Mouse (Mus musculus) midbrain, embryonic 12.5 days (tissue): ENCODE measurements around the gene Usp2. TPM values are rescaled to one million over a fixed set of nuclear protein-coding genes. Genes with fewer than 3 reads are reported as not detected.

ENCODE experiments used
- ATAC-seq: fragments of 200-750 bp; cut with Nextera tagmentation; 2 replicates; pipeline ENCODE4 v1.8.0; 2017; ENCODE audit warnings: low read depth, moderate TSS enrichment, moderate library complexity; ENCODE audit not compliant: low FRiP score
- H3K27ac ChIP-seq: fragments of 300-500 bp; sonication (generic); replicated peaks from 2 replicates; pipeline ENCODE4 v1.5.1; 2016; ENCODE audit warnings: mild to moderate bottlenecking
- H3K27me3 ChIP-seq: fragments of 300-500 bp; sonication (generic); 2 replicates; pipeline ENCODE4 v1.6.1; 2016; ENCODE audit warnings: mild to moderate bottlenecking
- H3K36me3 ChIP-seq: fragments of 300-500 bp; sonication (generic); 2 replicates; pipeline ENCODE4 v1.6.1; 2016
- H3K4me1 ChIP-seq: fragments of 300-500 bp; sonication (generic); 2 replicates; pipeline ENCODE4 v1.6.1; 2016
- H3K4me2 ChIP-seq: fragments of 300-500 bp; sonication (generic); replicated peaks from 2 replicates; pipeline ENCODE4 v1.6.1; 2016; ENCODE audit warnings: mild to moderate bottlenecking, moderate library complexity
- H3K4me3 ChIP-seq: fragments of 300-500 bp; sonication (generic); 2 replicates; pipeline ENCODE4 v1.5.1; 2016; ENCODE audit warnings: mild to moderate bottlenecking
- H3K9ac ChIP-seq: fragments of 300-500 bp; sonication (generic); replicated peaks from 2 replicates; pipeline ENCODE4 v1.6.1; 2016; ENCODE audit warnings: mild to moderate bottlenecking, moderate library complexity
- H3K9me3 ChIP-seq: fragments of 300-500 bp; sonication (generic); 2 replicates; pipeline ENCODE4 v1.6.1; 2016; ENCODE audit warnings: mild to moderate bottlenecking
- WGBS: fragments of 180-500 bp; shearing (Covaris S2); methylation state at CpG from one replicate; pipeline ENCODE4 v1.1.7; 2016; 5-methylcytosine and 5-hydroxymethylcytosine counted together
- polyA plus RNA-seq: library from polyadenylated mRNA; unstranded; fragments of >200 nt; fragmentation: Nextera tagmentation; extraction: Ambion mirVana; gene quantifications from 2 replicates; pipeline ENCODE4 v1.2.1, GENCODE M21; 2016

The Usp2 gene
- 6.4 and 12.5 TPM in 2 replicates for polyA plus RNA-seq

GRCm38 (mm10) chr9:44066785-44067225 lies at the start of gene Usp2:
TSS of gene Usp2 (plus strand) at chr9:44067021.
- under 1% methylated on average over 38 of the region's 38 CpGs for WGBS
- Histone ChIP-seq H3K4me1 (peaks cover 26% of the 10 kb centered on the region), H3K9ac (peak within 1 kb of the TSS; percentile 45; the same call in 1 of the 2 replicates), H3K27me3 (peaks cover 24% of the 10 kb centered on the region), H3K9me3 (no peaks in the 10 kb centered on the region), H3K4me3 (peak within 1 kb of the TSS; percentile 46), H3K4me2 (peak within 1 kb of the TSS; percentile 85), H3K36me3 (no peaks in the 10 kb centered on the region), H3K27ac (no peak within 1 kb of the TSS)
- peak; percentile 96 for ATAC-seq

- Histone ChIP-seq H3K36me3 (no peaks in the 10 kb centered on the region), H3K27ac (no peak overlapping the region), H3K4me3 (no peak overlapping the region), H3K9me3 (no peaks in the 10 kb centered on the region), H3K4me1 (no peaks in the 10 kb centered on the region), H3K9ac (no peak overlapping the region), H3K4me2 (no peak overlapping the region), H3K27me3 (no peaks in the 10 kb centered on the region)
- ATAC-seq, result no peak
- WGBS, result 85% methylated on average over 5 of the region's 5 CpGs
Measured at GRCm38 (mm10) chr9:44017846-44018245, 49.0 kb upstream of the Usp2 start.

- Histone ChIP-seq H3K4me2 (no peak overlapping the region), H3K4me1 (no peaks in the 10 kb centered on the region), H3K27ac (no peak overlapping the region), H3K27me3 (no peaks in the 10 kb centered on the region), H3K36me3 (no peaks in the 10 kb centered on the region), H3K9me3 (no peaks in the 10 kb centered on the region), H3K4me3 (no peak overlapping the region), H3K9ac (no peak overlapping the region)
- WGBS, result 86% methylated on average over 7 of the region's 7 CpGs
- ATAC-seq, result no peak
Measured at GRCm38 (mm10) chr9:44020001-44020400, 46.8 kb upstream of the Usp2 start.

- H3K4me1 ChIP-seq, result no peaks in the 10 kb centered on the region
- H3K36me3 ChIP-seq, result no peaks in the 10 kb centered on the region
- no peak overlapping the region for H3K4me2 ChIP-seq
- H3K4me3 ChIP-seq, result no peak overlapping the region
- no peaks in the 10 kb centered on the region for H3K9me3 ChIP-seq
- no peak for ATAC-seq
- H3K27me3 ChIP-seq, result no peaks in the 10 kb centered on the region
- no peak overlapping the region for H3K27ac ChIP-seq
- H3K9ac ChIP-seq, result no peak overlapping the region
- WGBS, result 69% methylated on average over 8 of the region's 8 CpGs
Measured at GRCm38 (mm10) chr9:44022100-44022847, 44.5 kb upstream of the Usp2 start.

- Histone ChIP-seq H3K4me1 (no peaks in the 10 kb centered on the region), H3K27me3 (no peaks in the 10 kb centered on the region), H3K27ac (no peak overlapping the region), H3K9ac (no peak overlapping the region), H3K4me2 (no peak overlapping the region), H3K9me3 (no peaks in the 10 kb centered on the region), H3K36me3 (no peaks in the 10 kb centered on the region), H3K4me3 (no peak overlapping the region)
- WGBS, result 80% methylated on average over 3 of the region's 3 CpGs
- ATAC-seq, result no peak
Measured at GRCm38 (mm10) chr9:44024096-44024495, 42.7 kb upstream of the Usp2 start.

- 68% methylated on average over 5 of the region's 5 CpGs for WGBS
- H3K4me1 ChIP-seq, result no peaks in the 10 kb centered on the region
- no peak overlapping the region for H3K9ac ChIP-seq
- no peaks in the 10 kb centered on the region for H3K36me3 ChIP-seq
- no peaks in the 10 kb centered on the region for H3K9me3 ChIP-seq
- H3K27me3 ChIP-seq, result no peaks in the 10 kb centered on the region
- ATAC-seq, result no peak
- no peak overlapping the region for H3K4me2 ChIP-seq
- H3K27ac ChIP-seq, result no peak overlapping the region
- H3K4me3 ChIP-seq, result no peak overlapping the region
Measured at GRCm38 (mm10) chr9:44029580-44030236, 37.1 kb upstream of the Usp2 start.

- ATAC-seq, result no peak
- Histone ChIP-seq H3K4me1 (no peaks in the 10 kb centered on the region), H3K4me3 (no peak overlapping the region), H3K9ac (no peak overlapping the region), H3K36me3 (no peaks in the 10 kb centered on the region), H3K4me2 (no peak overlapping the region), H3K27ac (no peak overlapping the region), H3K9me3 (no peaks in the 10 kb centered on the region), H3K27me3 (peaks cover under 1% of the 10 kb centered on the region; the same call in 1 of the 2 replicates)
- 91% methylated on average over 4 of the region's 4 CpGs for WGBS
Measured at GRCm38 (mm10) chr9:44030646-44031045, 36.2 kb upstream of the Usp2 start.

GRCm38 (mm10) chr9:44031079-44031478 lies 35.7 kb upstream of the Usp2 start:
- WGBS, result 90% methylated on average over 5 of the region's 5 CpGs
- Histone ChIP-seq H3K9ac (no peak overlapping the region), H3K27me3 (peaks cover 5% of the 10 kb centered on the region; the same call in 1 of the 2 replicates), H3K4me3 (no peak overlapping the region), H3K27ac (no peak overlapping the region), H3K9me3 (no peaks in the 10 kb centered on the region), H3K4me2 (no peak overlapping the region), H3K36me3 (no peaks in the 10 kb centered on the region), H3K4me1 (no peaks in the 10 kb centered on the region)
- ATAC-seq, result no peak

GRCm38 (mm10) chr9:44031946-44032345 lies 34.9 kb upstream of the Usp2 start:
- ATAC-seq, result no peak
- H3K4me1 ChIP-seq, result no peaks in the 10 kb centered on the region
- no peak overlapping the region for H3K27ac ChIP-seq
- H3K4me2 ChIP-seq, result no peak overlapping the region
- H3K4me3 ChIP-seq, result no peak overlapping the region
- no peaks in the 10 kb centered on the region for H3K9me3 ChIP-seq
- H3K27me3 ChIP-seq, result peaks cover 5% of the 10 kb centered on the region; the same call in 1 of the 2 replicates
- WGBS, result 82% methylated on average over 4 of the region's 4 CpGs
- H3K36me3 ChIP-seq, result no peaks in the 10 kb centered on the region
- H3K9ac ChIP-seq, result no peak overlapping the region

GRCm38 (mm10) chr9:44033317-44033716 lies 33.5 kb upstream of the Usp2 start:
- no peak overlapping the region for H3K9ac ChIP-seq
- H3K4me1 ChIP-seq, result no peaks in the 10 kb centered on the region
- no peaks in the 10 kb centered on the region for H3K9me3 ChIP-seq
- H3K27me3 ChIP-seq, result peaks cover 5% of the 10 kb centered on the region; the same call in 1 of the 2 replicates
- WGBS, result 94% methylated on average over 5 of the region's 5 CpGs
- no peak for ATAC-seq
- H3K4me3 ChIP-seq, result no peak overlapping the region
- H3K27ac ChIP-seq, result no peak overlapping the region
- no peak overlapping the region for H3K4me2 ChIP-seq
- H3K36me3 ChIP-seq, result no peaks in the 10 kb centered on the region

GRCm38 (mm10) chr9:44033957-44034727 lies 32.7 kb upstream of the Usp2 start:
- 78% methylated on average over 13 of the region's 13 CpGs for WGBS
- Histone ChIP-seq H3K9ac (no peak overlapping the region), H3K36me3 (no peaks in the 10 kb centered on the region), H3K4me1 (no peaks in the 10 kb centered on the region), H3K4me3 (no peak overlapping the region), H3K4me2 (no peak overlapping the region), H3K9me3 (no peaks in the 10 kb centered on the region), H3K27me3 (peaks cover 5% of the 10 kb centered on the region; the same call in 1 of the 2 replicates), H3K27ac (no peak overlapping the region)
- no peak for ATAC-seq

GRCm38 (mm10) chr9:44037106-44037505 lies 29.7 kb upstream of the Usp2 start:
- ATAC-seq, result no peak
- Histone ChIP-seq H3K27ac (no peak overlapping the region), H3K36me3 (no peaks in the 10 kb centered on the region), H3K4me1 (no peaks in the 10 kb centered on the region), H3K4me2 (no peak overlapping the region), H3K4me3 (no peak overlapping the region), H3K9me3 (no peaks in the 10 kb centered on the region), H3K9ac (no peak overlapping the region), H3K27me3 (peaks cover 17% of the 10 kb centered on the region)
- 89% methylated on average over 5 of the region's 5 CpGs for WGBS
